Mouse (Mus musculus): ENCODE results near the gene Cwc25.
A peak's percentile ranks its signal among the peaks of the same experiment; 100 is the strongest.

The Cwc25 gene

GRCm38 (mm10) chr11:97700003-97700745 lies 66.2 kb downstream of the Cwc25 start, which contains the start of gene Pcgf2:
Gene Pcgf2 (minus strand): TSS chr11:97700497.
- DNase-seq (ENCODE audit: low spot score in 2 of 2), result peak; percentile 74 to 87

- peak; percentile 83 to 85 for DNase-seq (ENCODE audit: low spot score in 2 of 2)
These were observed 66.7 kb downstream of the Cwc25 start for GRCm38 (mm10) chr11:97699626-97700002.

- DNase-seq (ENCODE audit: low spot score in 2 of 2), result peak; percentile 60 to 62
These were observed 67.4 kb downstream of the Cwc25 start for GRCm38 (mm10) chr11:97698741-97699611.

GRCm38 (mm10) chr11:97697891-97698529 lies 68.3 kb downstream of the Cwc25 start:
- no peak for DNase-seq (ENCODE audit: low spot score in 2 of 2)

GRCm38 (mm10) chr11:97697199-97697890 lies 69.0 kb downstream of the Cwc25 start:
- DNase-seq (ENCODE audit: low spot score in 2 of 2), result no peak

GRCm38 (mm10) chr11:97696669-97697068 lies 69.7 kb downstream of the Cwc25 start:
- DNase-seq (ENCODE audit: low spot score in 2 of 2), result no peak

GRCm38 (mm10) chr11:97695712-97696401 lies 70.5 kb downstream of the Cwc25 start:
- DNase-seq (ENCODE audit: low spot score in 2 of 2), result no peak
